Mouse (Mus musculus): ENCODE data around the gene Slc41a1. TPM values are rescaled to one million over a fixed set of nuclear protein-coding genes. Genes with fewer than 3 reads are reported as not detected.

The Slc41a1 gene
- polyA plus RNA-seq, 1 experiment, result not detected

DNA sequence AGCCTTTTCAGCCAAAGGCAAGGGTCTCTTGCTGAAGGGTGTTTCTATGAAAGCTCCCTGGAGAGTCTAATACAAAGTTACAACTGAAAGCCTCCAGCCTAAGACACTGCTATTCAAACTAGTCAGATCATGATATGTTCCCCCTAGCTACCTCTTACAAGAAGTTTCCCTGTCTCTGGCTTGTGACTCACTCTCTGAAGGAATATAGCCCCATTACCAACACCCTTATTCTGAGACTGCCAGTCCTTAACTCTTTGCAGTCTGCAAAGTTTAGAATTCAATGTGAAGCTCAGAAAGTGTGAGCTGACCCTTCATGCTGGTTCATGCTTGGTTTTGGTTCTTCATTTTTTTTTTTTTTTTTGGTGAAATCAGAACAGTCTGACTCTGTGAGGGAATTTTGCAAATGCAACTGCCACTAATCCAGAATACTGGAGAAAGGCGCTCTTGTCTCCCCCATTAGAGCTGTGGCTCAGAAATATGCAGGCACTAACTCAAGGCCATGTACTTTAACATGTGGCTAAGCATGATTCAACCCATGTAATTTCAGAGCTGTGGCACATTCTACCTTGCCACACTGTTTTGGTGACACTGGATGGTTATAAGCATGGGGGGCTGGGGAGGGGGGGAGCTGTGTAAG lies 4.3 kb upstream of the Slc41a1 start:
- Histone ChIP-seq H3K4me1 (ENCODE audit: control insufficient read depth, insufficient read depth, low read length) (peaks cover 5% of the 10 kb centered on the region), H3K4me3 (ENCODE audit: insufficient read depth, low read depth, low read length) (no peak overlapping the region), H3K27ac (ENCODE audit: insufficient read depth, low read depth, low read length) (no peak overlapping the region)
- TF ChIP-seq CTCF (IDR thresholded peaks at IDR 0.05; ENCODE audit: insufficient read depth, low read depth, low read length) (no peak), POLR2A (IDR thresholded peaks at IDR 0.05; ENCODE audit: insufficient read depth, low read depth, low read length) (no peak)
- 87% methylated on average over 1 of the region's 1 CpGs for WGBS

DNA sequence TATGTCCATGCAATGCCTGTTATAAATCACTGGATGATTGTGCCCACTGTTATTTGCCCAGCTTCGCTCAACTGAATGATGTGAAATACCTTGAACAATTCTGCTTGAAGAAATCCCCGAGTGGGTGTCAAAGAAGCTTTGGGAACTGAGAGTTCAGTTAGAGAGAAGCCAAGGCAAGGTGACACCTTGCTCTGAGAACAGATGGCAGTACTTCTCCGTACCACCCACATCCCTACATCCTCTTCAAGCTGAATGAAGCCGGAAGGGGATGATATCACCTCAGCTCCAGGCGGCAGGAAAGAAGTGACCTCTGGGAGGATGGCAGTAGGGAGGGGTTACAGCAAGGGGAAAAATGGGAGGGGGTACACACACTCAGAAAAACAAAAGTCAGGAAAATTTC lies 3.7 kb upstream of the Slc41a1 start:
- TF ChIP-seq CTCF (IDR thresholded peaks at IDR 0.05; ENCODE audit: insufficient read depth, low read depth, low read length) (no peak), POLR2A (IDR thresholded peaks at IDR 0.05; ENCODE audit: insufficient read depth, low read depth, low read length) (no peak)
- Histone ChIP-seq H3K4me1 (ENCODE audit: control insufficient read depth, insufficient read depth, low read length) (peaks cover 5% of the 10 kb centered on the region), H3K4me3 (ENCODE audit: insufficient read depth, low read depth, low read length) (no peak overlapping the region), H3K27ac (ENCODE audit: insufficient read depth, low read depth, low read length) (no peak overlapping the region)
- WGBS, result 81% methylated on average over 5 of the region's 5 CpGs

DNA sequence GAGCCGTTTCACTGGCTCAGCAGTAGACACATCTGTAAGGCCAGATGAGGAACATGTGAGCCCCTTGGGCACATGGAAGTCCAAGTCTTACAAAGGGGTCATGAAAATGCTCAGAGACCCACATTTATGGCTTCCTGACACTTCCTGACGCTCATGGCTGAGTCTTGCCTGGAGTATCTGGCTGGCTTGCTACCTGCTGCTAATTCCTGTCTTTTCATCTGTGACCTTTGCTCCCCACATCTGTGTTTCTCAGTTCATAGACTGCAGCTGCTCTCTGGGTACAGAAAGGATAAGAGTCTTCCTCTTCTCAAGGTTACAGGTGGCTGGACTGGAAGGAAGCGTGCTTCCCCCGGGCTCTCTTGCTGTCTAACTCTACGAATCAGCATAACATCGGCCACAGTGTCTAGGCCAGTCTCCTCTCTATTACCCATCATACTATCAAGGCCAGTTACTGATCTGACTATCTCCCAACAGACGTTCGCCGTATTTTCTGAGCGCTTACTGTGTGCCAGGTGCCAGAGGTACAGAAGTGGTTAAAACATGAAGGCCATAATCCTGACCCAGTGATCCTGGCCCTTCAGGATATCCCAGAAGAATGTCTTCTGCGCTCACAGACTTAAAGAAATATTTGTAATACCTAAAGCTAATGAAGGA lies 2.6 kb upstream of the Slc41a1 start:
- WGBS, result 96% methylated on average over 11 of the region's 11 CpGs

GRCm38 (mm10) chr1:131827787-131828258 lies 530 bp downstream of the Slc41a1 start:
- TF ChIP-seq POLR2A (IDR thresholded peaks at IDR 0.05; ENCODE audit: insufficient read depth, low read depth, low read length) (peak; percentile 74), CTCF (IDR thresholded peaks at IDR 0.05; ENCODE audit: insufficient read depth, low read depth, low read length) (no peak)
- 1% methylated on average over 36 of the region's 36 CpGs for WGBS

More for the DNA sequence above, 2.6 kb upstream of the Slc41a1 start:
- H3K27ac ChIP-seq (ENCODE audit: insufficient read depth, low read depth, low read length), result no peak overlapping the region
- H3K4me1 ChIP-seq (ENCODE audit: control insufficient read depth, insufficient read depth, low read length), result peaks cover 7% of the 10 kb centered on the region
- no peak overlapping the region for H3K4me3 ChIP-seq (ENCODE audit: insufficient read depth, low read depth, low read length)
- TF ChIP-seq POLR2A (IDR thresholded peaks at IDR 0.05; ENCODE audit: insufficient read depth, low read depth, low read length), result no peak
- TF ChIP-seq CTCF (IDR thresholded peaks at IDR 0.05; ENCODE audit: insufficient read depth, low read depth, low read length), result no peak

DNA sequence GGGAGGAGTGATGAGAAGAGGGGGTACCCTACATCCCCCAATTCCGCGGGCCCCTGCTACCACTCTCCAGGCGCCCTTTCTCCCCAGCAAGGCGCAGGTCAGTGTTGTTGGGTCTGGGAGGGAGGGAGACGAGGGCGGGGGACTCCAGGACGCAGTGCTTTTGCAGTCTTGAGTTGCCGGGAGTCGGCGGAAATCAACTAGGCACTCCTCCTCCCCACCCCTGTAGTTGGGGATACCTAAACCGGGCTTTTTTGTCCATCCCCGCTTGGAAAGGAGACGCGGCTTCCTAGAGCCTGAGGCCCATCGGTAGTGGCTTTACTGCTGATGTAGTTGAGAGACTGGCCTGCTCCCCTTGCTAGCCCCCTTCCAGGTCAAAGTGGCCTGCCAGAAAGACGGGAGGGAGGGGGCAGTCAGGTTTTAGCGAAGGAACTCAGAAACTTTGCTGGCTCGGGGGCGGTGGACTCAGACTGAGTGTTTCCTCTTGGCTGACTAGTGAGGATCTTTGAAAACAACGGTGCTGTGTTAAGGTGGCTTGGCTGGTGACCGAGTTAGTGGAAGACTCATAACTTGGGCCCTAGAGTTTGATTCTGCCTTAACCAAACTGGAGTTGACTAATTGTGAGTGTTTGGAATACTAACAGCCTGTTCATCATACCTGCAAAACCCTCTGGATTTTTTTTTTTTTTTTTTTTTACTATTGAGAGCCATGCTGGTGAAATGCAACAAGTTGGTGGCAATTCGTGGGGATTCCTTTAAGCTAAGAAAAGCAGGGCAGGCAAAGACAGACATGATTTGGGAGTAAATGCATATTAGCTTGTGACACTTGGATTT lies 1.2 kb downstream of the Slc41a1 start:
- WGBS, result 2% methylated on average over 22 of the region's 22 CpGs
- H3K27ac ChIP-seq (ENCODE audit: insufficient read depth, low read depth, low read length), result peak overlapping the region; percentile 52
- no peak; the same call in 1 of the 2 replicates for TF ChIP-seq POLR2A (IDR thresholded peaks at IDR 0.05; ENCODE audit: insufficient read depth, low read depth, low read length)
- TF ChIP-seq CTCF (IDR thresholded peaks at IDR 0.05; ENCODE audit: insufficient read depth, low read depth, low read length), result no peak

More at GRCm38 (mm10) chr1:131827787-131828258, 530 bp downstream of the Slc41a1 start:
- Histone ChIP-seq H3K4me1 (ENCODE audit: control insufficient read depth, insufficient read depth, low read length) (peaks cover 29% of the 10 kb centered on the region), H3K27ac (ENCODE audit: insufficient read depth, low read depth, low read length) (peak overlapping the region; percentile 52), H3K4me3 (ENCODE audit: insufficient read depth, low read depth, low read length) (peak overlapping the region; percentile 73)

DNA sequence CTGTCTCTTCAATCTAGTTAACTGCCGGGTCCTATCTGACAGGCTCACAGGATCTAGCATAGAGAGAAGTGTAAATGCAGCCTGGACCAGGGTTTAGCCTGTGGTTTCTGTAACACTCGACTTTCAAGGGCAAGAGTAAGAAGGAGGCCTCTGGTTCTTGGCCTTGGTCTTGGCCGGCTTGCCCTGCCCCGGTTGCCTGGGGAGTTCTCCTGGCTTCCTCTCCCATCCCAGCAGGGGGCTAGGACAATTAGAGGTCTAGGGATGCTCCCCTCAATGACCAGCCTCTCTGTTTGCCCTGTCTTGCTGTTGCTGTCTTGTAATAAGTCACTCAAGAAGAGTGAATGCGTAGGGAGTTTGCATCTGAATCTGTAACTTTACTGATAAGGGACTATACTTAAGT lies 2.0 kb downstream of the Slc41a1 start:
- Histone ChIP-seq H3K27ac (ENCODE audit: insufficient read depth, low read depth, low read length) (no peak overlapping the region), H3K4me1 (ENCODE audit: control insufficient read depth, insufficient read depth, low read length) (peaks cover 34% of the 10 kb centered on the region), H3K4me3 (ENCODE audit: insufficient read depth, low read depth, low read length) (no peak overlapping the region)
- WGBS, result 46% methylated on average over 5 of the region's 5 CpGs
- TF ChIP-seq CTCF (IDR thresholded peaks at IDR 0.05; ENCODE audit: insufficient read depth, low read depth, low read length) (no peak), POLR2A (IDR thresholded peaks at IDR 0.05; ENCODE audit: insufficient read depth, low read depth, low read length) (no peak)

More for the DNA sequence above, 1.2 kb downstream of the Slc41a1 start:
- H3K4me3 ChIP-seq (ENCODE audit: insufficient read depth, low read depth, low read length), result peak overlapping the region; percentile 73
- peaks cover 34% of the 10 kb centered on the region for H3K4me1 ChIP-seq (ENCODE audit: control insufficient read depth, insufficient read depth, low read length)

DNA sequence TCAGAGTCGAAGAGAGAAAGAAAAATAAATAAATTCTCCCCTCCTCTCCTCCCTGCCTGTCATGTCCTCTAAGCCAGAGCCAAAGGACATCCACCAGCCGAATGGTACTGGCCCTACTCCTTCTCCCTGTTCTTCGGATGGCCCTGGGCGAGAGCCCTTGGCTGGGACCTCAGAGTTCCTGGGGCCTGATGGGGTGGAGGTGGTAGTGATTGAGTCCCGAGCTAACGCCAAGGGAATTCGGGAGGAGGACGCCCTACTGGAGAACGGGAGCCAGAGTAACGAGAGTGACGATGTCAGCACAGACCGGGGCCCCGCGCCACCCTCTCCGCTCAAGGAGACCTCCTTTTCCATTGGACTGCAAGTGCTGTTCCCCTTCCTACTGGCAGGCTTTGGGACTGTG lies 3.3 kb downstream of the Slc41a1 start:
- TF ChIP-seq CTCF (IDR thresholded peaks at IDR 0.05; ENCODE audit: insufficient read depth, low read depth, low read length) (no peak), POLR2A (IDR thresholded peaks at IDR 0.05; ENCODE audit: insufficient read depth, low read depth, low read length) (no peak)
- H3K27ac ChIP-seq (ENCODE audit: insufficient read depth, low read depth, low read length), result no peak overlapping the region
- peaks cover 37% of the 10 kb centered on the region for H3K4me1 ChIP-seq (ENCODE audit: control insufficient read depth, insufficient read depth, low read length)
- H3K4me3 ChIP-seq (ENCODE audit: insufficient read depth, low read depth, low read length), result no peak overlapping the region
- WGBS, result 78% methylated on average over 15 of the region's 15 CpGs

DNA sequence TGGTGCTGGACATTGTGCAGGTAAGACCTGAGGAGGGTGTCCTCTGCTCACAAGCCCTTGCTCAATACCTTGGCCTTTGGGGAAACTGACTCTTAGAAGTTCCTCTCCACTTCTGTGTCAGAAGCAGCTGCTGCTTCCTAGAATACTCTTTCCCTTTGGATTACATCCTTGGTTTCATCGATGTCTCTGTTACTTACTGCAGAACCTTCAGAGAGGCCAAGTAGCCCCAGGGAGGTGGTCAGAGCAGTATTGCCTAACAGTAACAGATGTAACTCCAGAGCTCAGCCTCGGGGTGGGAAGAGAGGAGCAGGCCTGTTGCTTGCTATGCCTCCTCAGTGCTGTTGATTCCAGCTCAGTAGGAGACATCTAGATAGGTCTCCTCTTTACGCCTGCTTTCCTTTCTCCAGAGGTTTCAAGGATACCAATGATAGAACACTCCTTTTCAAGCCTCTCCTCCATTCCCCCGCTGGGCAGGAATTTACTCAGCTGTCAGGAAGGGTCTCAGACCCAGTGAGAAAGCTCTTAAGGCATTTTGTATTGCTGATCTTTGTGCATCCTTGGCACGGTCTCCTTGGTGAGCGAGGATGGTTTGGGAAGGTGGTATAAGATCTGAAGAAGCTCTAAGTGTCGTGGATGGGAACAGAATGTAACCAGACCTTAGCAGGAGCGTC lies 3.8 kb downstream of the Slc41a1 start:
- no peak for TF ChIP-seq POLR2A (IDR thresholded peaks at IDR 0.05; ENCODE audit: insufficient read depth, low read depth, low read length)
- TF ChIP-seq CTCF (IDR thresholded peaks at IDR 0.05; ENCODE audit: insufficient read depth, low read depth, low read length), result no peak
- 79% methylated on average over 8 of the region's 8 CpGs for WGBS
- no peak overlapping the region for H3K4me3 ChIP-seq (ENCODE audit: insufficient read depth, low read depth, low read length)
- peaks cover 38% of the 10 kb centered on the region for H3K4me1 ChIP-seq (ENCODE audit: control insufficient read depth, insufficient read depth, low read length)
- no peak overlapping the region for H3K27ac ChIP-seq (ENCODE audit: insufficient read depth, low read depth, low read length)

All from olfactory bulb, adult 2 months (tissue).